ENCODE assay signal across 16 mouse cellular contexts in the genomic region with DNA sequence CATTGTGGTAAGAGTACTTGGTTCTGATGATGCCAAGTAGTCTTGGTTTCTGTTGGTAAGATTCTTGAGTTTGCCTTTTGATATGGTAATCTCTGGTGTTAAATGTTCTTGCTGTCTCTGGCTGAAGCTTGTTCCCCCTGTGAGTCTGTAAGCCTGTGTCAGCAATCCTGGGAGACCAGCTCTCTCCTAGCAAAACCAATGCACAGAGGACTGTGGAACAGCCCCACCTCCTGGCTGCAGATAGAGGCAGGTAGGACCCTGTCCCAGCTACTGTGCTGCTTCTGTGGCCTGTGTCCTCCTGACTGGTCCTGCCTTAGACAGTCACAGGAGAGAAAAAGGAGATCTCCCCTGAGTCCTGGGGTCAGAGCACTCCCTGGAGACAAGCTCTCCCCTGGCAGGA.
DNase-seq lines count a peak whose midpoint lies in the region; ATAC-seq and TF ChIP-seq lines count a peak whose summit lies in the region.
"Had no signal": no experiment of that assay in that cellular context is flagged by ENCODE, and none has a peak within 500 bp of the region (broad histone marks: within the 10 kb centered on the region; RNA-seq: fewer than 3 reads in every experiment).

No protein-coding gene starts in this region.

- DNase-seq in forebrain, postnatal 0 days, result no peak
- DNase-seq in forebrain, embryonic 11.5 days (ENCODE audit: low spot score), result no peak
- peak; percentile 3 for DNase-seq in layer of hippocampus, adult 9-11 months
- DNase-seq in layer of hippocampus, postnatal 36 days, result no peak
- DNase-seq in 3T3-L1 (ENCODE audit: low read depth, low spot score), result peak; percentile 49
- DNase-seq in Patski (ENCODE audit: low read depth, low spot score), result no peak
- no peak for DNase-seq in heart, adult 18-20 months
- DNase-seq in left cerebral cortex, postnatal 4 days, result no peak
- DNase-seq: cerebellum, adult 8-10 months; heart, postnatal 4 days; right cerebral cortex, postnatal 14 days; thymus, postnatal 25 days had no signal

- H3K27ac ChIP-seq in forebrain, postnatal 0 days (ENCODE audit: low read depth, low read length), result no peak overlapping the region
- no peak overlapping the region for H3K27ac ChIP-seq in forebrain, embryonic 11.5 days (ENCODE audit: low read depth, low read length)
- H3K27ac ChIP-seq: embryonic facial prominence, embryonic 13.5 days; forebrain, embryonic 12.5 days; limb, embryonic 15.5 days had no signal

- H3K27me3 ChIP-seq in forebrain, postnatal 0 days (ENCODE audit: insufficient read depth, low read length), result no peaks in the 10 kb centered on the region
- no peaks in the 10 kb centered on the region for H3K27me3 ChIP-seq in forebrain, embryonic 11.5 days (ENCODE audit: control insufficient read depth, insufficient read depth, low read length)
- H3K27me3 ChIP-seq in Patski, result no peaks in the 10 kb centered on the region
- H3K27me3 ChIP-seq: embryonic facial prominence, embryonic 13.5 days; forebrain, embryonic 12.5 days; limb, embryonic 15.5 days had no signal

- 0 out of 2 replicates have a peak, but pooled peaks have one; percentile 9 for TF ChIP-seq CTCF in forebrain, postnatal 0 days (IDR thresholded peaks at IDR 0.05; ENCODE audit: low read depth)
- TF ChIP-seq CTCF in Patski (IDR thresholded peaks at IDR 0.05), result peak; percentile 37

- no peak overlapping the region for H3K4me3 ChIP-seq in forebrain, postnatal 0 days (ENCODE audit: low read depth, low read length)
- H3K4me3 ChIP-seq in forebrain, embryonic 11.5 days (ENCODE audit: low read depth, low read length), result no peak overlapping the region
- H3K4me3 ChIP-seq: embryonic facial prominence, embryonic 13.5 days; forebrain, embryonic 12.5 days; limb, embryonic 15.5 days had no signal

- no peak overlapping the region for H3K9ac ChIP-seq in forebrain, postnatal 0 days
- no peak overlapping the region for H3K9ac ChIP-seq in forebrain, embryonic 11.5 days (ENCODE audit: low read length)
- H3K9ac ChIP-seq: embryonic facial prominence, embryonic 13.5 days; forebrain, embryonic 12.5 days; limb, embryonic 15.5 days had no signal

- no peak overlapping the region for H3K4me2 ChIP-seq in forebrain, postnatal 0 days (ENCODE audit: low read depth)
- no peak overlapping the region for H3K4me2 ChIP-seq in forebrain, embryonic 11.5 days (ENCODE audit: low read depth, low read length, severe bottlenecking)
- H3K4me2 ChIP-seq: embryonic facial prominence, embryonic 13.5 days; forebrain, embryonic 12.5 days; limb, embryonic 15.5 days had no signal

- intact Hi-C loops in left cerebral cortex, postnatal 4 days (cut with DNase I), result no loop called here

- no peaks in the 10 kb centered on the region for H3K36me3 ChIP-seq in forebrain, postnatal 0 days (ENCODE audit: insufficient read depth)
- H3K36me3 ChIP-seq in forebrain, embryonic 11.5 days (ENCODE audit: control insufficient read depth, insufficient read depth, low read length), result no peaks in the 10 kb centered on the region
- H3K36me3 ChIP-seq: embryonic facial prominence, embryonic 13.5 days; forebrain, embryonic 12.5 days; limb, embryonic 15.5 days had no signal

- no peaks in the 10 kb centered on the region for H3K4me1 ChIP-seq in forebrain, postnatal 0 days (ENCODE audit: insufficient read depth)
- no peaks in the 10 kb centered on the region for H3K4me1 ChIP-seq in forebrain, embryonic 11.5 days (replicated peaks; ENCODE audit: control insufficient read depth, insufficient read depth, low read length)
- H3K4me1 ChIP-seq: embryonic facial prominence, embryonic 13.5 days; forebrain, embryonic 12.5 days; limb, embryonic 15.5 days had no signal

- in situ Hi-C loops in Patski (cut with MboI; ENCODE audit: low pct_unique_long_range_greater_than_20kb), result no loop called here

- no peak for ATAC-seq in forebrain, postnatal 0 days
- ATAC-seq in forebrain, embryonic 11.5 days (replicated peaks; ENCODE audit: low FRiP score), result no peak
- no peak for ATAC-seq in Patski
- ATAC-seq: intestine, postnatal 0 days had no signal

- POLR2A ChIA-PET in Patski (lab: Charles Lee), result interaction anchor here (1.0 kb wide), 1 partner anchor 20 kb away, joined by 3 read pairs; no protein-coding TSS in a partner anchor

- H3K9me3 ChIP-seq in forebrain, postnatal 0 days (ENCODE audit: low read length), result no peaks in the 10 kb centered on the region
- no peaks in the 10 kb centered on the region for H3K9me3 ChIP-seq in forebrain, embryonic 11.5 days (ENCODE audit: control insufficient read depth, low read length)
- H3K9me3 ChIP-seq: embryonic facial prominence, embryonic 13.5 days; forebrain, embryonic 12.5 days; limb, embryonic 15.5 days had no signal

- CTCF ChIA-PET in Patski (lab: Charles Lee), result interaction anchor here (0.8 to 2.2 kb wide), 6 partner anchors 11 to 200 kb away, joined by 3 to 8 read pairs (median 4); no protein-coding TSS in a partner anchor

Comparison
In these comparisons a context has a peak if more than half of its experiments do, and no peak if none do; other contexts are left out.
1. DNase-seq: peak in layer of hippocampus, adult 9-11 months (single experiment) and 3T3-L1 (single experiment); none in forebrain, postnatal 0 days (single experiment), forebrain, embryonic 11.5 days (single experiment), layer of hippocampus, postnatal 36 days (0 of 2), Patski (single experiment), heart, adult 18-20 months (0 of 2) and left cerebral cortex, postnatal 4 days (single experiment).